Mouse (Mus musculus): ENCODE measurements around the gene Ascc2. TPM values are rescaled to one million over a fixed set of nuclear protein-coding genes. Genes with fewer than 3 reads are reported as not detected.
"Not testable (repeated sequence)": the region's sequence is repeated elsewhere in the genome, so short reads cannot be mapped to it uniquely, and the experiment has no call there.

Gene Ascc2
- polyA plus RNA-seq, 3 experiments from 2014 or later = 31.0 to 32.0 (median 31.7) TPM

DNA sequence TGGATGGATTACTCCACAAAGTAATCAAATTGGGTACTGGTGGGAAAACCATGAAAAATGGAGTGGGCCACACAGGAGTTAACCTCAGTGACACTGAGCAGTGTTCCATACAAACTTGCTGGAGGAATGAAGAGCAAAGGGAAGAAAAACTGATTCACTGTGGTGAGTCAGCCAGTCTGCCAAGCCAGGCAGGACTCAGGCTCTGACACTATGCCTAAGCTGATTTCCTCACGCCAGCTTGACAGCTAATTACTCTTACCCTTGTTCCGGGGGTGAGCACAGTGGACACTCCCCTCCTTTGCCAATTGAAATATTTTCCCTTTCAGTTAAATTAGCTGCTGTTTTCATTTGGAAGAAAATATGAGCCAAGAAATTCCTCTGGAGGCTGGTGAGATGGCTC lies 4.1 kb upstream of the Ascc2 start:
- no peak for ATAC-seq

DNA sequence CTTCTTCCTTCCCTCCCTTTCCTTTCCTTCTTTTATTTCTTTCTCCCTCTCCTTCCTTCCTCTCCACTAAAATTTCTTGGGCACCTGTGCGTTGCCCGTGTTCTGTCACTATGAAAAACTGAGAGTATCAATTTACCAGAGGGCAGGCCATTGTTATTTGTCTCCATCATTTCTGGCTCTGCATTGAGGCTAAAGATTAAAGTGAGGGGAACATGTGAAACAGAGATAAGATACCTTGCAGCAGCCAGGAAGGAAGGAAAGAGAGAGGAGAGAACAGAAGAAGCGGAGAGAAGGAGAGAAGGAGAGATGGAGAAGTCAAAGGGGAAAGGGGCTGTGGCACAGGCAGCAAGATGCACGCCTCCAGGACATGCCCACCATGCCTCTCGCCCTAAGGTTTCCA lies 3.2 kb upstream of the Ascc2 start:
- ATAC-seq = no peak

DNA sequence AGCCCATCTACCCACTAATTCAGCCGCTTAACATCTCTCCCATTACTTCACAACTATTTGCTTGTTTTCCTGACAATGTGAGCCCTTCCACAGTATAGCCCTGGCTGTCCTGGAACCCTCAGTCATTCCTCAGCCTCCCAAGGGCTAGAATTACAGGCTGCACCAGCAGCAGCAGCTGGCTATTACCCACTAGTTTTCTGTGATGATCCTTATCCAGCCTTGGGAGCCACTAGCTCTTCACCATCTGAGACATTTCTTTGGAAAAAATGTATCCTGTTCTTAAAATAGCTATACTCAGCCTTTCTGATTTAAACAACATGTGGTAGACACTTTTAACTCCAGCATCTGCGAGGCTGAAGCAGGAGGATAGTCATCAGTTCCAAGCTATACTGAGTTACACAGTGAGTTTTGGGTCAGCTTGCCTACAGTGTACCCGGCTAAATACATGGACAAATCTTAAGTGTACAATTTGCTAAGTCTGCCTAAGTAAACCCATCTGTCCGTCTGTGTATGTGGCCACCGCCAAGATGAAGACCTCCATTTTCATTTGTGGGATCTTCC lies 685 bp upstream of the Ascc2 start:
- ATAC-seq = no peak

DNA sequence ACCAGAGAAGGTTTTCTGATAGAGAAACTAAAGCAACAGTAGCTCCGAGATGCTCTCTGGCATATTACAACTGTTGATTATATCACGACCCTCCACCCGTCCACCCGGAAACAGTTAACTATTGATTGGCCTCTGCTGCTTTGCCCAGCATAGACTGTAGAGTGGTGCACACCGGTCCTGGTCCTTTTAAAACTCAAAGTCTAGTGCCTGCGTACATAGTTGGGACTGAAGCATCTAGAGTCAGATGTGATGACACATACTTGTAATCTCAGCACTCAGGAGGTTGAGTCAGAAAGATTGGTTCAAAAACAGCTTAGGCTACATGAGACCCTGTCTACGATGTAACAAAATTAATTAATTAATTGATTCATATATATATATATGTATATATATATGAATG lies 714 bp downstream of the Ascc2 start:
- ATAC-seq = no peak

DNA sequence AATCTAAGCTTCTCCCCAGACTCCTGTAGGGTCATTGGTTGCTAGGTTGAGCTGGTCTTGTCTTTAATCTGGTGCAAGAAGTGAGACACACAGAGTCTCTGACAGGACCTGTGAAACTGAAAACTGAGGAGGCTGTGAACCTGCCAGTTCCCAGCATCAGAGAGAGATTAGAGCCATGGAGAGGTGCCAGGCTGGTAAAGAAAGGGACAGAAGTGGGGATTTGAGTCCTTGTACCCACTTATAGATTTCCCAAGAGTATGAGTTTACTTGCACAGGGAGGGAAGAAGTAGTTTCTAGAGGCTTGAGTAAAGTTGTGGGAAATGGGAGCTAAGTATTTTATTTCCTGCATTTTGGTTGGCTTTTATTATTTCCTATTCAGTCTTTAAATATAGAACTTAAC lies 3.6 kb downstream of the Ascc2 start:
- ATAC-seq = no peak

DNA sequence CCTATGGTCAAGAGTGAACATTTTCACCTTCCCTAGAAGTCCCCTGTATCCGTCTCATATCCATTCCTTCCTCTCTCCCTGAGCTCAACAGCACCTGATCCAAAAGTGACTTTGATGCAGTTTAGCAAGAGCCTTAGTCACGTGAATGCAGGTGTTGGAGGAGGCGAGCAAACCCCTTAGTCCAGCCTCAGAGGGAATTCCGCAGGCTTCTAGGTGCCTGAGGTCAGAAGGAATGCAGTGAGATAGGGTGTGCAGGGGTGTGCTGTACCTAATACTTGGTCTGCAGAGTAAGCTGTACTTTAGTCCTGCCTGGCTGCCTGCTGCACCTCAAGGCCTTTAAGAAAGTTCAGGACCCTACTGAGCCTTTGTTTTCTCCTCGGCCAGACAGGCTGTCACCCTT lies 6.2 kb downstream of the Ascc2 start:
- ATAC-seq = no peak

DNA sequence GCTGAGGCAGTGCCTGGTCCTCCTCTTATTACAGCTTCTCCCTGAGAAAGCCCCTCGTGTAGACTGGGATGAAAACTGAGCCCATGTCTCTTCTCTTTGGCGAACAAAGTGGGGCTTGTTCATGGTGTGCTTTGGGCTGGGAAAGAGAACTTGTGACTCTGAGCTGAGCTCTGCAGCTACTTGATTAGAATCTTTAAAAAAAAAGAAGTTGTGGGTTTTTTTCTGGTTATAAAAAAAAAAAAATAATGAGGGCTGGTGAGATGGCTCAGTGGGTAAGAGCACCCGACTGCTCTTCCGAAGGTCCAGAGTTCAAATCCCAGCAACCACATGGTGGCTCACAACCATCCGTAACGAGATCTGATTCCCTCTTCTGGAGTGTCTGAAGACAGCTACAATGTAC lies 7.6 kb downstream of the Ascc2 start:
- ATAC-seq = not testable (repeated sequence)

DNA sequence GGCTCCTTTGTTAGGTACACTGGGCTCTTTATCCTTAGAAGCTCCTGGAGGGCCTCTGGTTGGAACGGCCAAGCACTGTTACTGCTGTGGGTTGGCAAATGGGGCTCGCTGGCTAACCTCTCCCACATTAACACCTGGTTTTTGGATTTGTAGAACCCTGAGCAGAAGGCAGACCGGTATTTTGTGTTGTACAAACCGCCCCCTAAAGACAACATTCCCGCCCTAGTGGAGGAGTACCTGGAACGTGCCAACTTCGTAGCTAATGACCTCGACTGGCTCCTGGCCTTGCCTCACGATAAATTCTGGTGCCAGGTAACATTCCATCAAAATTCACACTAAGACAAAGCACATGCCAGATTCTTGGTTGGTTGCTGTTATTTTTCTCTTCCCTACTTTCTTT lies 8.9 kb downstream of the Ascc2 start:
- ATAC-seq = no peak

DNA sequence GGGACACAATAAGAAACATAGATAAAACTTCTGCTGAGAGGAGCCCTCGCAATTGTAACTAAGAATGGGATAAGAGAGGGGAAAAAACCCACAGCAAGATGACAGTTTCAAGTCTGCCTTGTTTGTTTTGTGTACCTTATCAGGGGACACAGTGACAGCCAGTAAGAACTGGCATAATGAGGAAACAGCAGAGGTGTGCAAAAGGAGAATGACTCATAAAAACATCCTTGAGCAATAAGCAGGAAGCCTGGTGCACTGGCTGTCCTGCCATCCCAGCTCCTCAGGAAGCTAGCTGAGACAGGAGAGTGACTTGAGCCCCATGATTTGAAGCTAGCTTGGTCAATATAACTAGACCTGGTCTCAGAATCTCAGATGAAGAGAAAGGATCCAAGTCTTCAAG lies 22.3 kb downstream of the Ascc2 start:
- ATAC-seq = no peak

DNA sequence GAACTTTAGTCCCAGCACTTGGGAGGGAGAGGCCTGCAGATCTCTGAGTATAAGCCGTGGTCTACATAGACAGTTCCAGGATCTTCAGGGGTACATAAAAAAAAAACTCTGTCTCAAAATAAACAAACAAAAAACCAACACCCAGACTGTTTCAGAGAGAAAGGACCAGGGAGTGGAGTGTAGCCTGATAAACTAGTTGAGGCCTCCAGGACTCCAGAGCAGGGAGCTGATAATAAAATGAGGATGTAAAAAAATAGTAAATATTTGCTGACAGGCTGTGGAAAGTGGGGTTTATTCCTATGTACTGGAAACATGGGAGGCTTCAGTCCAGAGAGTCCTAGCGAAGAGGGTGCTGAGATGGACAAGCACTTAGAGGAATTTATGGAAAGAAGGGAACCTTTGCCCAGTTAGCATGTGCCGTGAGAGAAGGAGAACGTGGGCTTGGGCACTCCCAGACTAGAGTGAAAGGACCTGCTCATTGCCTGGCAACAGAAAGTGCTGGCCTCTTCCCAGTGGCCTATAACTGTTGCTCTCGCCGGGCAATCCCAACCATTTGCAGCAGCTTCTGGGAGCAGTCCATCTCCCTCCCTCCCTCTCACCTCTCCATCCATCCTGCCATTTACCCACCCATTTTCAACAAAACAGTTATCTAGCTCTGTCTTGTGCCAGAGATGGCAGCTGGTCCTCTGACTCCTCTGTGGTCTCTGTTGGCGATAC lies 22.9 kb downstream of the Ascc2 start:
- no peak for ATAC-seq

DNA sequence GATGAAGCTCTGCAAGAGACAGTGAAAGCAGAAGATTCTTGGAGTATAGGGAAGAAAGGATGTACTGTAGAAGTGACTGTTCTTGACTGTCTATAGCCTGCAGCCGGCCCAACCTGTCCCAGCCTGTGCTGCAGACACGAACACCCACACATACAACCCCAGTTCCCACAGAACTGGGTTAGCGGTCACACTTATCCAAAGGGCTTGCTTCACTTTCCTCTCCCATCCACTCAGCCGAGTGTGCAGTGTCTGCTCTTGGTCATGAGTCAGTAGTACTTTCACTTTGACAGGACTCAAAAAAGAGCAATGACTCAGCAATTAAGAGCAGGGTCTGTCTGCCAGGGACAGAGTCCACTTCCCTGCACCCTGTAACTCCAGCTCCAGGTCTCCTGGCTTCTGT lies 23.8 kb downstream of the Ascc2 start:
- ATAC-seq = no peak

DNA sequence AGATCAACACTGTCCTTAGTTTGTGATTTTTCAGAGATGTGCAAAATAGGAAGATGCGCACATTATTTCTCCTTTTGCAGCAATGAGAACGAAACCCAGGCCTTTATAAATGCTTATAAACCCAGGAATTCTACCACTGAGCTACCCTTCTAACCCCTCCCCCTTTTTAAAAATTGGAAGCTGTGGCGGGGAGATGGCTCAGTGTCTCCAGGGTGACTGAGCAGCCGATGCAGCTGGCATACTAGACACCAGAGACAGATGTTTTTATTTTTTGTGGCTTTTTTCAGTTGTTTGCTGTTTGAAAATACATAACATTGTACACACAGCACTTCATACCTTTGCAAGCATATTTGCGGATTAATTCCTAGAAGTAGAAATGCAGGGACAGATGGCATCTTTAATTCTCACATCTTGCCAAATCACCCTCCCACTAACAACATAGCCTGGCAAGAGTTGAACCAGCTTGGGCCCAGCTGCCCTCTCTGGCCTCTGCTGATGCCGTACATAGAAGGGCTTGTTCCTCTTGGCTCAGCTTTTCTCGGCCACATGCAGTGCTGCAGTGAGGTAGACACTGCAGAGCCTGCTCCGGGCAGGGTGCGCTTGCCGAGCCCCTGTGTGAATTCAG lies 24.4 kb downstream of the Ascc2 start:
- no peak for ATAC-seq

DNA sequence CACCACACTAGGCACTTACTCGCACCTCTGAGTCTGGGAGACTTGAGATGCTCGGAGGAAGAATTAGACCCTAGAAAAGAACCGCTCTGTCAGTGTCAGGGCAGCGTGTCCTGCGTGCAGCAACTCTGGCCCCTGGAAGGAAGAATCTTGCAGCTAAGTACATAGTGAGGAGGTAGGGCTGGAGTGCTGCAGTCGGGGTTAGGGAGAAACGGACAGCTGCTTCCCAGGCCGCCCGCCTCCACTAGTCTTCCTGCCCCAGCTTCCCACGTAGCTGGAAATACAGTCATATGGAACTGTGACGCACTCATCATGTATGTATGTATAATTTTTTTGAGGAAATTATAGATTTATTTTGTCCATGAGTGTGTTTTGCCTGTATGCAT lies 24.9 kb downstream of the Ascc2 start:
- ATAC-seq = no peak

DNA sequence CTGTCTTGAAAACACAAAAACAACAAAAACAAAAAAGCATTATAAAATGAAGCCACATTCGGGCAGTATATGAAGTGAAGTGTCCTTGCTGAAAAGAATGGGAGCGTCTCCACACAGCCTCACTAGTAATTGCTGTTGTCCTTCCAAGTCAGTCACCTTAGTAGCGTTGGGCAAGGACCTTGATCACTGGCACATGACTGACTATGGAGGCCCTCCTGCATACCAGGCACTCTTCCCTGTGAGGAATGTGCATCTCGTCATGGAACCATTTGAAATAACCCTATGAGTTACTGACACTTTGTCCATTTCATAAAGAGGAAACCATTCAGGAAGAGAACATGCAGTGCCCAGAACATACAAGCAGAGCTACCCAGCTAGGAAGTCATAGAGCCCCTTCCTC lies 34.2 kb downstream of the Ascc2 start:
- no peak for ATAC-seq

DNA sequence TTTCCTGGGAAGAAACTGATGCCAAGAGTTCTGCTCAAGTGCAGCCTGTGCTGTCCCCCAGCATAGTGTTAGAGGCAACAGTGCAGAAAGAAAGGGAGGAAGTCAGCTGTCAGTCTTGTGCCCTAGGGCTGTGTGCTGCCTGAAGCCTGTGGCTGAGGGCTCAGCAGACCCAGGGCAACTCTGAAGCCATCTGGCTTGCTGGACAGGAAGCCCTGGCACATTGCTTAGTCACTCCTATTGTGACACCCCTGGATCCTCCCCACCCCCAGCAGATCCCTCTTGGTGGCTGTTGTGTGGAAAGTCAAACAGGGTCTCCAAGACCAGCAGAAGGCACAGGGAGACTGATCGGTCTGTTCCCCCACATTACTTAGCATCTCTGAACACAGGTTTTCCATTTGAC lies 37.0 kb downstream of the Ascc2 start:
- no peak for ATAC-seq

DNA sequence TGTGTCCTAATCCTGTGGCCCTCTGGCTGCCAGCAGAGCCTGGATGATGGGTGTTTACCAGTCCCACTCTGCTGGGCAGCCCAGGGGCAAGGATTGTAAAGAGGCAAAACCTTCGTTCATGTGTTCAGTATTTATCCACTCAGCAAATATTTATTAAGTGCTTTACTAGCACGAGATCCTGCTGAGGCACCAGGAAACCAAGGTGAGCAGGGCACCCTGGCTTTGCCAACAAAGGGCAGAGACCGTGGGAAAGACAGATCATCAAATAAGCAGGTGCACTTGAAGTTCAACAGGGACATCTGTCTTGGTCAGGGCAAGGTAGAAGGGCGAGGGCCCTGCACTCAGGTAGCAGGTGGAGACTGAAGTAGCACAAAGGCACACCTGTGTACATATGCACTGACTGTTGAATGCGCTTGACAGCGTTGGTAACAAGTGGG lies 37.6 kb downstream of the Ascc2 start:
- no peak for ATAC-seq

DNA sequence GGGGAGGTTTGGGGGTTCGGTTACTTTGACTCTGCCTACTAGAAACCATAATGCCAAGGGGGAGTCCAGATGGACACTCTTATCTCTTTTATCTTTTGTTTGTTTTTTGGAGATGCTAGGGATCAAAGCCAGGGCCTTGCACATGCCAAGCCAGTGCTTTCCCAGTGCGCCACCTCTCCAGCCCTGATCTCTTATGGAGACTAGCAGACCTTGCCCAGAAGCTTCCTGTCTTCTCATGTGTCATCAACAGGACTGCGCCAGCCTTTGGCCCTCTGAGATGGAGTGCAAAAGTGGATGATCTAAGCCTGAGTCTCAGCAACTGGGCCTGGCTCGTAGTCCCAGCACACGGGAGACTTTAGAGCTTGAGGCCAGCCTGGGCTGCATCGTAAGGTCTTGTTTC lies 38.1 kb downstream of the Ascc2 start:
- ATAC-seq = no peak

DNA sequence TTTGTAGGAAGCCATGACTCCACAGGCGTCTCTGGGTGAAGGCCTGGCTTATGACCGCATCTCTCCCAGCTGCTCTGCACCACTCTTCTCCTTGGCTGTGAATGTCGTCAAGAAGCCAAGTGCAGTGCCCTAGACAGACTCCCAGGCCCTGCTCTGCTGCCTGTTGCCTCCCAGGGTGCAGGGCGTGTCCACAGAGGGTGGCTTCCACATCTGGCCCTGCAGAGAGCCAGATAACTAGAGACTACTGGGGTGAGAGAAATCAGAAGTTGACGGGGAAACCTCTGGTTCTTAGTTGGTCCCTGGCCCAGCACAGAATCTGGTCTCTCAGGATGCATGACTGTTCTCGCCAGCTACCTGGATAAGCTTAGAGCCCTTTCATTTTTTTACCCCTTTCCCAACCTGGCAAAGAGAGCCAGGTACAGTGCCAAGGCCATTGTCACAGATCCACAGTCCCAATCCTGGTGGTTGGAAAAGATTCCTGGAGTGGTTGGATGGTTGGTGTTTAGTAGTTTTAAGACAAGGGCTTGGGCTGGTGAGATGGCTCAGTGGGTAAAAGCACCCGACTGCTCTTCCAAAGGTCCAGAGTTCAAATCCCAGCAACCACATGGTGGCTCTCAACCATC lies 39.8 kb downstream of the Ascc2 start:
- ATAC-seq = no peak

DNA sequence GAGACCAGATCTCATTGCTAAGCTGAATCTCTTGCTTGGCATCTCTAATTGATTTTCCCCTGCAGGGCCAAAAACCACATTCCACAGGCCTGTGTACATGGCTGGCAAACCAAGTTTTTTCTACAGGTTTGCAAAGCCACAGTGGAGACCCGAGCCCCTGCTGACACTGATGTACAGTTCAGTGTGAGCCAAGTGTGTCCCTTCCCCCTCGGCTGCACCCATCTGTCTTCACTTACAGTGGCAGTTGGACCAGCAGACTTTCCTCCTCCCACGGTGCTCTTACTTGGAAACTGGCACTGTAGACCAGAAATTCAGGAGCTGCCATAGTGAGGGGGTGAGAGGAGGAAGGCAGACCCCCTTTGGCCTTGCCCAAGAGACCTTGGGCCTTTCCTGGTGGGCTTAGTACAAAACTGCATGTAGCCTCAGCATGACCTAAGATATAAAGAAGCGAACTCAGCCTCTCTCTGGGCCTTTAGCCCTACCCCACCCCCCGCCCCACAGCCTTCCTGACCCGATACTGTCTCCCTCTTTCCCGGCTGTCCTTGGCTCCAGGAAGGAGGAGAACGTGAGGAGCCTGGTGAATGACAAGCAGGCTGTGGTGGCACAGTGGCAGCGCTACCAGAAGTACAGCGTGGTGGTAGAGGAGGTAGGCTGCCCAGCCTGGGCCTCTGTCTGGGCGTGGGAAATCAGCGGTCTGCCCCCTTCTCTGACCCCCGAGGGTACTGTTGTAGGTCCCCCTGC lies 41.3 kb downstream of the Ascc2 start:
- no peak for ATAC-seq

DNA sequence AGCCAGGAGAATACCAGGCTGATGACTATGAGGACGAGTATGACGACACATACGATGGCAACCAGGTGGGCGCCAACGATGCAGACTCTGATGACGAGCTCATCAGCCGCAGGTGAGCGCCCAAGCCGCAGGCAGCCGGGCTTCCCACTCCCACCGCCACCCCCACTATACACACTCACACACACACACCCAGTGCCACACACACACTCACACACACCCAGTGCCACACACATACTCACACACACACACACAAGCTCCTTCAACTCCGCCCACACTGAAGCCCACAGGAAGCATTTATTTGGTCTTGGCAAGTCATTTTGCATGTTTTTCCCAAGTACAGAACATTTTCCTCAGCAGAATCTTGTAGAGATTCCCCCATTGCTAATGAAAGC lies 41.9 kb downstream of the Ascc2 start:
- ATAC-seq = no peak

DNA sequence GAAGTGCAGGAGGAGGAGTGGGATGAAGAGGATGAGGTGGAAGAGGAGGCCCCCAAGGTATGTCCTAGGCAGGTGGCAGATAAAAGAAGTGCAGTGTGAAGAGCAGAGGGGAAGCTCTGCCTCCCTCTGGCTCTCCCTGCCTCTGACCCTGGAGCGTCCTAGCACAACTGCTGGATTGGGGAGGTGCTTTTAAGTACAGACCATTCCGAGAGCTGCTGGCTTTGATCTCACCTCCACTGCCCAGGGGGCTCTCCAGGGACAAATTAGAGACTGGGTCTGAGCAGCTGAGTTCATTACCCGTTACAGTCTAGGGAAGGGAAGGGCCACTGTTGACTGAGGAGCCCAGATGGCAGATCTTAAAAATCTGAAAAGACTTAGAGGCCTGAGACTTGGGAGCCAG lies 42.6 kb downstream of the Ascc2 start:
- ATAC-seq = no peak

DNA sequence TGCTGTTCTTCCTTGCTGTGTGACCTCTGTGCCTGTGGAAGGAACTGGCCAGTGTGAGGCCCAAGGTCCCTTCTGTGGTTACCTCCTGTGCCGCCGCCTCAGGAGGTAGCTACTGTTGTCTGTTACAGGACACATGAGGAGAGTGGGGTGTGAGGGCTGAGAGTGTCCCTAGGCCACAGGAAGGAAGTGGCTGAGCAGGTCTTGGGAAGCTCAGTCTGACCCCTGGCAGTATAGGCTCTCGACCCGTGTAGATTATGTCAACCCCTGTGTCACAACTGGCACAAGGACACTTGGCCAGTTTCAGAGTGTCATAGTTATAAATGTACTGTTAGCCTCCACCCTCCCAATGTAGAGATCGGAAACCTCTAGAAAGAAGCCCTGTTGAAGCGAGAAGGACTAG lies 46.0 kb downstream of the Ascc2 start:
- no peak for ATAC-seq

DNA sequence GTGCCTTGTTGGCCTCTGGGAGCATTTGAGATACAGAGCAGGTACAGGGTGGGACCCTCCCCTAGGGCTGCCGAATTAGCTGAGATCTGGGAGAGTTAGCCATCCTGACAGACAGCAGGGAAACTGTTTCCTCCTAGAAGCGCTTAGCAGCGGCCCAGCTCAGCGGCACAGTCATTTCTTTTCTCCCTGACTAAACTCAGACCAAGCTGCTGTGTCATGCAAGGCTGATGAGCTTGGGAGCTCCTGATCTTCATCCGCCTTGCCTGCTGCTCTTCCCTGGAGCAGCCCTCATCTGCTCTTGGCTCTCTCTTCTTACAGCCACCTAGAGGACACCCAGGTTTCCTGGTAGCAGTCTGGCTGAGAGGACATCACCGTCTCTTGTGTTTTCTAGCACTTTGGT lies 46.6 kb downstream of the Ascc2 start:
- ATAC-seq = no peak

Measured in inflammation-experienced regulatory T-cells, adult 6 months (primary cell).